Mouse (Mus musculus): ENCODE measurements at regions not wholly inside any gene's neighbourhood (a gene's known extent, or its start where the extent isn't known, plus 50 kb on each side); places are given as distances from the start of the nearest gene placed in this dataset.

- TF ChIP-seq CHD1 (IDR thresholded peaks at IDR 0.05; ENCODE audit: low read depth, low read length): no peak
- TF ChIP-seq POLR2A (IDR thresholded peaks at IDR 0.05; ENCODE audit: low read depth, low read length): no peak
- TF ChIP-seq GABPA (IDR thresholded peaks at IDR 0.05; ENCODE audit: insufficient replicate concordance, low read depth, low read length): no peak
- TF ChIP-seq MYC (IDR thresholded peaks at IDR 0.05; ENCODE audit: low read depth, low read length): no peak
- TF ChIP-seq SIN3A (IDR thresholded peaks at IDR 0.05; ENCODE audit: low read length): no peak
- TF ChIP-seq SMC3 (IDR thresholded peaks at IDR 0.05; ENCODE audit: low read depth, low read length): no peak
- TF ChIP-seq CTCF (conservative IDR thresholded peaks at IDR 0.05 in 1 of 2, IDR thresholded peaks at IDR 0.05 in 1 of 2; ENCODE audit: low read depth in 2 of 2, low read length in 2 of 2): no peak
- no peak for TF ChIP-seq IRF4 (IDR thresholded peaks at IDR 0.05; ENCODE audit: low read depth, low read length)
- no peak for TF ChIP-seq ZMIZ1 (IDR thresholded peaks at IDR 0.05; ENCODE audit: low read depth, low read length)
- TF ChIP-seq TCF12 (IDR thresholded peaks at IDR 0.05; ENCODE audit: low read depth, low read length): no peak
- no peak for TF ChIP-seq ZNF384 (IDR thresholded peaks at IDR 0.05; ENCODE audit: low read depth, low read length)
- TF ChIP-seq KAT2A (IDR thresholded peaks at IDR 0.05; ENCODE audit: insufficient replicate concordance, low read length): no peak
These were observed 226.2 kb upstream of the Pabpc6 start for GRCm38 (mm10) chr17:9895686-9896082.
